Mouse (Mus musculus): Measurements from ENCODE around the gene Ccdc144b. TPM values are rescaled to one million over a fixed set of nuclear protein-coding genes. Genes with fewer than 3 reads are reported as not detected.

Gene Ccdc144b
- polyA plus RNA-seq, 1 experiment from 2014 or later: not detected

GRCm38 (mm10) chr3:36008411-36009154 is 44.8 kb downstream of the Ccdc144b start:
- no peak for ATAC-seq (ENCODE audit: low FRiP score)
- Histone ChIP-seq H3K27ac (no peak overlapping the region), H3K4me3 (replicated peaks) (no peak overlapping the region), H3K9me3 (no peaks in the 10 kb centered on the region), H3K4me1 (no peaks in the 10 kb centered on the region), H3K27me3 (no peaks in the 10 kb centered on the region), H3K9ac (no peak overlapping the region), H3K4me2 (no peak overlapping the region), H3K36me3 (replicated peaks) (no peaks in the 10 kb centered on the region)
- WGBS: 77% methylated on average over 4 of the region's 4 CpGs

DNA sequence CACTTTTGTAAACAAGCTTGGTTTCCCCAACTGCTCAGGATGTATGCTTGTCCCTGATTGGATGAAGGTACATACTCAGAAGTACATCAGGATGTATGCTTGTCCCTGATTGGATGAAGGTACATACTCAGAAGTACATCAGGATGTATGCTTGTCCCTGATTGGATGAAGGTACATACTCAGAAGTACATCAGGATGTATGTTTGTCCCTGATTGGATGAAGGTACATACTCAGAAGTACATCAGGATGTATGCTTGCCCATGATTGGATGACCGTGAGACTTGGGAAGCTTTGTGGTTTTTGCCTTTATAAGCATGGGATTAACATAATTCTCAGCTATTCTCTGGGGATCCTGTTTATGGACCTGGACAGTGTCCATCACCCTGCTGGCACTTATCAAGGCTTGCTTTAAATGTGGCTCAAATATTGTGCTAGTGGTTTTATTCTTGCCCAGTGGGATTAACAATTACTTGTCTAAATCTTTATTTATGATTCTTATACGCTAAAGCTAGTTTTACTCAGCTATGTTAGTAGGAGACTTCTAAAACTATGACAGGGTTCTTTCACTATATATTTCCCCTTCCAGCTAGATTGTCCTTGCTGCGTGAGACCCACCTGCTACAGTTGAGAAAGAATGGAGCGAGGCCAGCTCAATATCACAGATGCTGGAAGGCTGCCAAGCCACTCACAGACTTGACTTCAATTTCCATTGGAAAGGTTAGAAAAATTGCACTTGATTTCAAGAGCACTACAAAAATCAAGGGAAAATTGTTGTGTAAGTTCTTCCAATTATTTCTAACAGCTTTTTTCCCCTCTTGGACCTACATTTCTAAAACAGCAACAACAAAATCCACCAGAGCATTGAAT is 49.1 kb downstream of the Ccdc144b start:
- no peaks in the 10 kb centered on the region for H3K9me3 ChIP-seq
- peaks cover 9% of the 10 kb centered on the region for H3K4me1 ChIP-seq
- no peak overlapping the region for H3K4me3 ChIP-seq (replicated peaks)
- no peaks in the 10 kb centered on the region for H3K27me3 ChIP-seq
- H3K36me3 ChIP-seq (replicated peaks): no peaks in the 10 kb centered on the region
- no peak for ATAC-seq (ENCODE audit: low FRiP score)
- no peak overlapping the region for H3K9ac ChIP-seq
- H3K4me2 ChIP-seq: no peak overlapping the region
- H3K27ac ChIP-seq: no peak overlapping the region
- 70% methylated on average over 4 of the region's 4 CpGs for whole genome bisulfite sequencing

DNA sequence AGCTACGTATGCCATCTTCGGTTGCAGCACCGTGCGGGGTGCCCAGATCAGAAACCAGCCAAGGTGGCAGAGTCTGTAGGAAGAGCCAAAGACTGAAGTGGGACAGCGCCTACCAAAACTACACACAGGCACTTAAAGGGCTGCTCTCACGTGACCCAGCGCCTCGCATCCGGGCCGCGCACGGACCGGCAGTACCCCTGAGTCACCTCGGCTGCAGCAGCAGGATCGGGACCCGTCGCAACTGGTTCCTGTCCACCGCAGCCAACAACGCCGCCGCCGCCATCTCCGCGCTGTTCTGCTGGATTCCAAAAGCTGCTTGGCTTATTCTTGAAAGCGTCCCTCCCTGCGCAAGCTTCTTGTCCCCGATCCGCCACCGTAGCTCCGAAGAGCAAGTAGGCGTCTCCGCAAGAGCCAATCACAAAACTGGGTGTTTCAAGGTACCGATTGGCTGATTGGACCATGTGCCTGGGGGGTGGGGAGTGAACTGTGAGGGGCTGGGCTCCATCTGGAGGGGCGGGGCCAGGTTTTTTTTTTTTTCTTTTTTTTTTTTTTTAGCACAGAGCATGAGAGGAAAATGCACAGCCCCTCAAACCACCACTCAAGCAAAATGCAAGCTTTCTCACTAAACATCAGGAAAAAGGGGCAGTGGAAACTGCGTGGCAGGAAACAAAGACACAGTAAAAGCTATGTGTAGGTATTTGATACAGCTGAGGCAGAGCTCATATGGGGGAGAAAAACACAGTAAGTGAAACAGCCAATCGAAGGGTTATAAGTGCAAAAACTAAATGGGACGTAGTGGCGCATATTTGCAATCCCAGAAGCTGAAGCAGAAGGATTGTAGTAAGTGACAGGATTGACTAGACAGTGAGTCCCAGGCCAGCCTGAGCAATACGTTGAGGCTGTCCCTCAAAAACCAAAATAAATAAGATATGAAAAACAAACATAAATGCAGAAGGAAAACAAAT is 52.8 kb downstream of the Ccdc144b start, which contains the start of gene Mccc1:
TSS of gene Mccc1 (minus strand) at position 404 of the 965 bp plus-strand sequence.
- ATAC-seq (ENCODE audit: low FRiP score): peak; percentile 100
- no peaks in the 10 kb centered on the region for H3K9me3 ChIP-seq
- peak within 1 kb of the TSS; percentile 69 for H3K4me3 ChIP-seq (replicated peaks)
- H3K4me2 ChIP-seq: peak within 1 kb of the TSS; percentile 72
- peaks cover 14% of the 10 kb centered on the region for H3K4me1 ChIP-seq
- no peaks in the 10 kb centered on the region for H3K27me3 ChIP-seq
- peak within 1 kb of the TSS; percentile 88 for H3K27ac ChIP-seq
- no peaks in the 10 kb centered on the region for H3K36me3 ChIP-seq (replicated peaks)
- peak within 1 kb of the TSS; percentile 67 for H3K9ac ChIP-seq
- WGBS: 5% methylated on average over 39 of the region's 39 CpGs

GRCm38 (mm10) chr3:35994552-35995531 is 58.5 kb downstream of the Ccdc144b start:
- Histone ChIP-seq H3K4me2 (no peak overlapping the region), H3K4me3 (replicated peaks) (no peak overlapping the region), H3K36me3 (replicated peaks) (peaks cover 14% of the 10 kb centered on the region), H3K9ac (no peak overlapping the region), H3K27me3 (no peaks in the 10 kb centered on the region), H3K9me3 (no peaks in the 10 kb centered on the region), H3K4me1 (peaks cover 15% of the 10 kb centered on the region), H3K27ac (no peak overlapping the region)
- 51% methylated on average over 11 of the region's 11 CpGs for WGBS
- no peak for ATAC-seq (ENCODE audit: low FRiP score)

GRCm38 (mm10) chr3:35990715-35991114 is 62.6 kb downstream of the Ccdc144b start:
- peaks cover 42% of the 10 kb centered on the region for H3K36me3 ChIP-seq (replicated peaks)

GRCm38 (mm10) chr3:35988031-35988430 is 65.3 kb downstream of the Ccdc144b start:
- H3K9ac ChIP-seq: no peak overlapping the region
- peaks cover 58% of the 10 kb centered on the region for H3K36me3 ChIP-seq (replicated peaks)
- H3K27ac ChIP-seq: no peak overlapping the region
- no peaks in the 10 kb centered on the region for H3K27me3 ChIP-seq
- no peak for ATAC-seq (ENCODE audit: low FRiP score)
- H3K4me1 ChIP-seq: no peaks in the 10 kb centered on the region
- WGBS: 97% methylated on average over 6 of the region's 6 CpGs
- no peak overlapping the region for H3K4me3 ChIP-seq (replicated peaks)
- H3K4me2 ChIP-seq: no peak overlapping the region
- H3K9me3 ChIP-seq: no peaks in the 10 kb centered on the region

More at GRCm38 (mm10) chr3:35990715-35991114, 62.6 kb downstream of the Ccdc144b start:
- Histone ChIP-seq H3K4me3 (replicated peaks) (no peak overlapping the region), H3K27ac (no peak overlapping the region), H3K27me3 (no peaks in the 10 kb centered on the region), H3K4me1 (peaks cover 4% of the 10 kb centered on the region; the same call in 1 of the 2 replicates), H3K4me2 (no peak overlapping the region), H3K9me3 (no peaks in the 10 kb centered on the region), H3K9ac (no peak overlapping the region)
- 93% methylated on average over 7 of the region's 7 CpGs for WGBS
- no peak for ATAC-seq (ENCODE audit: low FRiP score)

- Histone ChIP-seq H3K9ac (no peak overlapping the region), H3K4me2 (no peak overlapping the region), H3K36me3 (replicated peaks) (peaks cover 69% of the 10 kb centered on the region), H3K9me3 (no peaks in the 10 kb centered on the region), H3K4me3 (replicated peaks) (no peak overlapping the region), H3K27me3 (no peaks in the 10 kb centered on the region), H3K27ac (no peak overlapping the region), H3K4me1 (no peaks in the 10 kb centered on the region)
- 94% methylated on average over 6 of the region's 6 CpGs for WGBS
- ATAC-seq (ENCODE audit: low FRiP score): no peak
Measured at GRCm38 (mm10) chr3:35986266-35986665, 67.1 kb downstream of the Ccdc144b start.

- no peak for ATAC-seq (ENCODE audit: low FRiP score)
- peaks cover 62% of the 10 kb centered on the region for H3K36me3 ChIP-seq (replicated peaks)
- 74% methylated on average over 7 of the region's 7 CpGs for WGBS
Measured at GRCm38 (mm10) chr3:35973551-35973950, 79.8 kb downstream of the Ccdc144b start.

GRCm38 (mm10) chr3:35972985-35973384 is 80.4 kb downstream of the Ccdc144b start:
- no peaks in the 10 kb centered on the region for H3K4me1 ChIP-seq
- 90% methylated on average over 4 of the region's 4 CpGs for WGBS
- no peak overlapping the region for H3K9ac ChIP-seq
- H3K36me3 ChIP-seq (replicated peaks): peaks cover 59% of the 10 kb centered on the region
- no peak overlapping the region for H3K4me3 ChIP-seq (replicated peaks)
- no peak overlapping the region for H3K4me2 ChIP-seq
- no peaks in the 10 kb centered on the region for H3K9me3 ChIP-seq
- 0 out of 2 replicates have a peak, but pooled peaks have one; percentile 39 for ATAC-seq (ENCODE audit: low FRiP score)
- no peaks in the 10 kb centered on the region for H3K27me3 ChIP-seq
- H3K27ac ChIP-seq: no peak overlapping the region

More at GRCm38 (mm10) chr3:35973551-35973950, 79.8 kb downstream of the Ccdc144b start:
- Histone ChIP-seq H3K9ac (no peak overlapping the region), H3K4me3 (replicated peaks) (no peak overlapping the region), H3K4me1 (no peaks in the 10 kb centered on the region), H3K27me3 (no peaks in the 10 kb centered on the region), H3K4me2 (no peak overlapping the region), H3K27ac (no peak overlapping the region), H3K9me3 (no peaks in the 10 kb centered on the region)

DNA sequence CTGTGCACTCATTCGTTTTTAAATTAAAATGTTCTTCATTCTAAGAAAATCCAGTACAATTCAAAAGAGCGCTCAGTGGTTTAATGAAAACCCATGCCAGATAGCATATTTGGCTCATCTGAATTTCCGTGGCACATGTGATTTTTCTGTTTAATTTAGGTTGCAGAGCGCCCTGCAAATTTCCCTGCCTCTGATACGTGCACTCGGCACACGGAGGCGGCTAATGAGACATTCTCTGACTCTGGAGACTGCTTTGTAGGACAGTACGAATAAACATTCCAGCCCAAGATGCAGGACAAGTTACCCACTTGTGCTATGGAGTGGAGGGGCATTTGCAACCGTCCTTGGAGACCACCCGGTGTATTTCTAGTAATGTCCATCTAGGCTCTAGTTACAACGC is 82.2 kb downstream of the Ccdc144b start:
- ATAC-seq (ENCODE audit: low FRiP score): no peak
- Histone ChIP-seq H3K27ac (no peak overlapping the region), H3K36me3 (replicated peaks) (peaks cover 53% of the 10 kb centered on the region)

GRCm38 (mm10) chr3:35970441-35970840 is 82.9 kb downstream of the Ccdc144b start:
- 89% methylated on average over 4 of the region's 4 CpGs for WGBS

More for the DNA sequence above, 82.2 kb downstream of the Ccdc144b start:
- no peaks in the 10 kb centered on the region for H3K4me1 ChIP-seq
- no peak overlapping the region for H3K9ac ChIP-seq
- no peak overlapping the region for H3K4me3 ChIP-seq (replicated peaks)
- H3K27me3 ChIP-seq: no peaks in the 10 kb centered on the region
- H3K4me2 ChIP-seq: no peak overlapping the region
- no peaks in the 10 kb centered on the region for H3K9me3 ChIP-seq
- WGBS: 93% methylated on average over 12 of the region's 12 CpGs

More at GRCm38 (mm10) chr3:35970441-35970840, 82.9 kb downstream of the Ccdc144b start:
- Histone ChIP-seq H3K4me2 (no peak overlapping the region), H3K9me3 (no peaks in the 10 kb centered on the region), H3K27me3 (no peaks in the 10 kb centered on the region), H3K27ac (no peak overlapping the region), H3K4me3 (replicated peaks) (no peak overlapping the region), H3K9ac (no peak overlapping the region), H3K4me1 (no peaks in the 10 kb centered on the region), H3K36me3 (replicated peaks) (peaks cover 49% of the 10 kb centered on the region)
- no peak for ATAC-seq (ENCODE audit: low FRiP score)
